Mouse (Mus musculus) heart, postnatal 0 days (tissue): ENCODE results near the gene Clic6.

Experiments
- CTCF ChIP-seq: IDR thresholded peaks from 2 replicates; pipeline ENCODE4 v1.5.1; 2016; ENCODE audit warnings: antibody characterized with exemption, control low read depth, low read depth
- EP300 ChIP-seq: IDR thresholded peaks from 2 replicates; pipeline ENCODE4 v1.6.1; 2016; ENCODE audit warnings: antibody characterized with exemption, low read depth

DNA sequence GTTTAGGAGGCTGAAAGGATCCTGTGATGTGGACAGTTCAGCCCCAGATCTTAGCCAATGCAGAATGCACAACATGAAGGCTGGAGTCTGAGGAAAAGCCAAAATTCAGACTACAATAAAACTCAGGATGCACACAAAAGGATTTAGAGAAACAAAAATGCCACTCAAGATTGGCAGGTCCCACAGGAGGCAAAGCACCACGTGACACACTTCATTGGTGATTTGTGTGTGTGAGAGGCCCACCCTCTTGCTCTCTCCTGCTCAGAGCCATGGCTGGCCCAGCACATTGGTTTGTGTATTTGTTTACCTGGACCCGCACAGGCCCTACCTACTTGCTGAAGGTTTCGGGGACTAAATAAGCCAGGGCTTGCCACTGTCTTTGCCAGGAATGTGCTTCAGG is 44.3 kb upstream of the Clic6 start:
- no peak for TF ChIP-seq CTCF
- TF ChIP-seq EP300, result no peak
